Mouse (Mus musculus) layer of hippocampus, adult 9-11 months (tissue): Measurements from ENCODE around the gene Jarid2.
A peak's percentile ranks its signal among the peaks of the same experiment; 100 is the strongest.

ENCODE experiments used
- DNase-seq: peaks from one replicate; pipeline ENCODE4 v3.0.0; 2022

Jarid2 gene

DNA sequence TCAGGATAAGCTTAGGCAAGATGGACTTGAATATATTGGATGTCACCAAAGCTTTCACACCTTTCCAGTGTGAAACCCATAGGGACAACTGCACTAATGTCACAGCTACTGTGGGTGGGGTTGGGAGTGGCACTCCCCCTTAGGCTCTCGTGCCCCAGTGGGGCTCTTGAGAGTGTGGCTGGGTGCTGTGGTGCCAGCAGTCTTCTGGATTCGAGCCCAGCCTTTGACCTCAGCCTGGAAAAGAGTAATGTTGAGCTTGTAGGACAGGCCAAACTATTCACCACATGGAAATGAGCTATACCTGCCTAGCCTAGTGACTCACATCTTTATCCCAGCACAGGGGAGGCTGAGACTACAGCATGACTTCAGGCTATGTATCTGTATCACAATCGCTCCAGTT is 194.8 kb downstream of the Jarid2 start:
- DNase-seq, result no peak

DNA sequence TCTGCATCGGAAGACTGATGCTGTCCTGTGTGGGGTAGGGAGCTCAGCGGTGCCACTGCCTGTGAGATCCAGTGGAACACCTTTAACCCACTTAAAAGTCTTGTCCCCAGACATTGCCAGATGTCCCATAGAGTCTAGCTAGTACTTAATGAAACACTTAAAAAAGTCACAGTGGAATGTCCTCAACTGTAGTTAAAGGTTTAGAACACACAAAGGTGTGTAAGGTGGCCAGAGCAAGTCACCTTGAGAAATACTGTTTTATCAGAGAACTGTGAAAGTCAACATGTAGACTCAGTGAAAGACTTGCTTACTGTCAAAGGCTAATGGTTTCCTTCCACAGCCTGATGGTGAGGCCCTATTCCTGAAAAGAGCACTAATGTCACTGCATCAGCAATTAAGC is 195.9 kb downstream of the Jarid2 start:
- no peak for DNase-seq

DNA sequence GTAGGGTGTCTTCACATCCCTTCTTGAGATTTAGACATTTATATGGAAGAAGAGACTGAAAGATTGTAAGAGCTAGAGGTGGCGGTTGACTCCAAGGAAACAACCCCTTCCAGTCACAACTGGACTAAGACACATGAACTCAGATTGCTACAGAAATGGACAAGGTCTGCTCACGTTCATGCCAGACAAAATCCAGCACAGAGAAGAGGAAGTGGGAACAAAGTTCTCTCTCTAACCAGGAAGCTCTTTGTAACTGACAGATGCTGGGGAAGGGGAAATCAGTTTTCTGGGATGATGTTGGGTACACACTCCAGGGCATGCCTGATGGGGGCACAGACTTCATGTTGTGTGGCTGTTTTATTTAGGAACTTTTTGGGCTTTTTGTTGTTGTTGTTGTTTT is 197.0 kb downstream of the Jarid2 start:
- DNase-seq, result no peak

- no peak for DNase-seq
Measured at GRCm38 (mm10) chr13:44932307-44933264, 203.3 kb downstream of the Jarid2 start.

GRCm38 (mm10) chr13:44933575-44933974 is 204.3 kb downstream of the Jarid2 start:
- no peak for DNase-seq

DNA sequence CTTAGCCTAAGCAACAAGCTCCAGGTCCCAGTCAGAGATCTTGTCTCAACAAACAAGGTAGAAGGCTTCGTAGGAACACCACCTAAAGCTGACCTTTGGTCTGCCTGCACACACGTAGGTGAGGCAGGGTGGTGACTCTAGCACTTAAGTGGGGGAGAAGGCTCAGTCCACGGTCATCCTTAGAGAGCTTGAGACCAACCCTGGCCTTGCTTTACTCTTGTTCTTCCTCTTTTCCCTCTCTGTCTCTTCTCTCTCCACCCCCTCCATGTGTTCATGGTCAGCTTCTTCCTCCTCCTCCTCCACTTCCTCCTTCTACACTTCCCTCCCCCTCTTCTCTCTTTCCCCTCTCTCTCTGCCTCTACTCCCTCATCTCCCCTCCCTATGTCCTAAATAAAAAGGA is 208.4 kb downstream of the Jarid2 start:
- DNase-seq, result no peak

- DNase-seq, result no peak
Measured at GRCm38 (mm10) chr13:44939326-44940035, 210.2 kb downstream of the Jarid2 start.

DNA sequence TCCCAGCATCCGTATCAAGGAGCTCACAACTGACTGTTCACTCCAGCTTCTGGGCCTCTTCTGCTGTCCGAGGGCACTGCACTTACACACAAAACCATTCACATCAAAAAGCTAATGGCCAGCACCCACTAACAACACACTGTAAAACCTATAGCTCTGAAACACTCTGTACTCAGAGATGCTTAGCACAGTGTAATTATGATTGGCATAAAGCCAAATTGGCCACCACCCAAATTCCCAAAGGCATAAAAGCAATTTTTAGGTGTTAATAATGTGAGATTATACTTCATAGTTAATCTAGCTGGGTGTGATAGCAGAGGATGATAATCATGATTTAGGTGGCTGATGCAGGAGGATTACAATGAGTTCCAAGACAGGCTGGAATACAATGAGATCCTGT is 214.3 kb downstream of the Jarid2 start:
- DNase-seq, result no peak

DNA sequence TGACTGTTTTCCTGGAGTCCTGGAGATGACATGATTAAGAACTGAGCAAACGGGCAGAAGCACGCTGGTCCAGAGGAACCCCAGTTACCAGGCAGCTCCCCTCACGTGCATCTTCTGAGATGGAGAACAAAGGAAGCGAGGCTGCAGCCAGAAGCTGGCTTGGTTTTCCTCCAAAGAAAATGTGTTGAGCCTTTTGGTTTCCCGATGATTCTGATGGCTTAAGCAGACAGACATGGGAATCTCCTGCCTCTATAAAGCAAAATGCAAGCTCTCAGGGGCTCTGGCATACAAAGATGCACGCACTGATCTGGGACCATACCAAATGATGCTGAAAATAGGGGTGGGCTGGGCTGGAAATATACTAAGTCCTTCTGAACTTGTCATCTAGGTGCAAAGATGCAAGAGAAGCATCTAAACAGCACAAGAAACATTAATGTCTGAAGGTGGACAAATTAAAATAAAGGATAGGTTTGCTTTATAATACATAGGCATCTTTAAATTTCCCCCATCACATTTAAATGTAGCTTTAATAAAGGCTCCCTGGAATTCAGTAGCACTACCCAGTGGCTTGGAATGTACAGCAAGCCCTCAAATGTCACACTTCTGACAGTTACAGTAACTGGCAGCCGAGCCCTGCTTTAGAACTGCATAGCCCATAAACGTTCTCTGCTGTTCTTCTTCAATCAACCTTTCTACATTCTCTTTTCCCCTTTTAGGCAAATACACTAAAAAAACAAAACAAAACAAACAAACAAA is 217.8 kb downstream of the Jarid2 start:
- DNase-seq, result no peak

GRCm38 (mm10) chr13:44948320-44949250 is 219.3 kb downstream of the Jarid2 start:
- DNase-seq, result no peak

DNA sequence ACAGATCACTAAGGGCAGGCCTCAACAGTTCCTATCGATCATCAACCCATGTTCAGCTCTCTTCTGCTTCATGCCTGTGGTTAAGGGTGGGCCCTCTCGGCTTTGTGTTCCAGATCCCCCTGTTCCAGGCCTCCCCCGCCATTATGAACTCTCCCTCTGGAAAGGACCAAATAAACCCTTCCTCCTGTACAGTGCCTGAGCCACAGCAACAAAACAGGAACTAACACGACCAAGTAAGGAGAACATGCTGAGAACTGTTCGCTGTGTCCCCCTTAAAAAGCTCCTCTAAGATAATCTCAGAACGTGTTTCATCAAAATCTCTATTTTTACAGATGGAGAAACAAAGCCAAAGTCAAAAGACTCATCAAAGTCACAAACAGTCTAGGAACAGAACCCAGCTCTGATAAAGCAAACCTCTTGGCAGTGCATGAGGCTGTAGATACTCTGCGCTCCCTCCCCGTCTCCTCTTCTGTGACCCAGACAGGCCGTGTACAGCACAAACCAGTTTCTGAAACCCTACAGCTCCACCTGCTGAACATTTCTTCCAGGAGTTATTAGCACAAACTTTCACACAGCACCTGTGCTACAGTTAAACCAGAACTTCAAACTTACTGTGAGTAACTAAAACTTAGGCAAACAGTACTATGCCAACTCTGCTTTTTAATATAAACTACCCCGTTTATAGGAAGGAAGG is 223.3 kb downstream of the Jarid2 start:
- DNase-seq, result no peak

DNA sequence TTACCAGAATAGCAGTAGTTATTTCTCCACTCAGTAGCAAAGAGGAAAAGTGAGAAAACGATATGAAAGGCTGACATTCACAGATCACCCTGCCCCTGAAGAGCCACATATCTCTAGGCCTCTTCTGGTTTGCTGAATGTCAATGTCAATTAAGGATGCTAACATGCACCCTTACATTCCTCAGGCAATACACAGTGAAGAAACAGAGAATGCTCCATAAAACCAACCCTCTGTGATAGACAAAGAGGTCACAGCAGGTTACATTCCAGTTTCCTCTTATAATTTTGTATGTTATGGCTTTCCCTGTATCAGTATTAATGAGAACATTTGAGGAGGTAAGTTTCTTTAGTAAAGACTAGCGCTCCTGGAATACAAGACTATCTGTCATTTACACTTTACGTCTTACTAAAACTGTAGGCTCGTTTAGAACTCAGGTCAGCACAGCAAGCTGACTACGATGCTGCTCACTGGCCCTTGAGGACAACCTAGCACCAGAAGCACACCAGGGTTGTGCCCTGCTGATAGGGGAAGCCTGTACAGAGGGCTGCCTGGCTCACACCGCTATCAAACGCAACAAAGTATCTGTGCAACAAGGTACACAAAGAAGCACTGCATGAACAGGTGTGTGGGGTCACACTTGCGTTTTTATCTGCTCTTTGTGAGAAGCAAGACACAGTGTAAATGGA is 224.4 kb downstream of the Jarid2 start:
- no peak for DNase-seq

DNA sequence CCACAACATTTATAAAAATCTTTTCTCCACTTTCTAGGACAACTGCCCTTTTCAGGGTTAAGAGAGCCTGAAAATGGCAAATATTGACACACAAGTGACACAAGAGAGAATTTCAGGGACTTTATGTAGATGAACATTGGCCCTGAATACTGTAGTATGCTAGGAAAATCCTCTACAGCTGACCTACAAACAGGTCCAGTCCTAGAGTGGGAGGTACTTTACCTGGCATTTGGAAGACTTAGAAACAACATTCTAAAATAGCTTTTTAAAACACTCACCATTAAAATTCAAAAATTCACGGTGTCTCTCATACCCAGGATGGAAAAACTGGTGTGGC is 224.9 kb downstream of the Jarid2 start:
- DNase-seq, result no peak

- no peak for DNase-seq
Measured at GRCm38 (mm10) chr13:44955781-44956180, 226.5 kb downstream of the Jarid2 start.

- no peak for DNase-seq
Measured at GRCm38 (mm10) chr13:44957049-44957448, 227.8 kb downstream of the Jarid2 start.

- DNase-seq, result peak; percentile 60
Measured at GRCm38 (mm10) chr13:44960542-44961291, 231.4 kb downstream of the Jarid2 start.
